Comparison of ENCODE assay signal across 10 mouse cellular contexts in genomic region chr15:31226464-31226863, GRCm38 (mm10). TPM values are rescaled to one million over a fixed set of nuclear protein-coding genes. Genes with fewer than 3 reads are reported as not detected.
DNase-seq lines count a peak whose midpoint lies in the region; ATAC-seq and TF ChIP-seq lines count a peak whose summit lies in the region.
"Had no signal": no experiment of that assay in that cellular context is flagged by ENCODE, and none has a peak within 500 bp of the region (broad histone marks: within the 10 kb centered on the region; RNA-seq: fewer than 3 reads in every experiment).

No protein-coding gene starts in this region.

- no peak for DNase-seq in kidney, postnatal 0 days (ENCODE audit: low spot score)
- no peak for DNase-seq in kidney, adult 11 months
- DNase-seq in embryonic facial prominence, embryonic 14.5 days (ENCODE audit: low spot score) = no peak
- DNase-seq in spleen, postnatal 10 days (ENCODE audit: low spot score in 2 of 2) = no peak
- DNase-seq: cerebellum, adult 11-12 months; heart, adult 18-20 months had no signal

- H3K27ac ChIP-seq in kidney, postnatal 0 days = no peak overlapping the region
- no peak overlapping the region for H3K27ac ChIP-seq in embryonic facial prominence, embryonic 14.5 days (replicated peaks; ENCODE audit: low read depth, low read length)
- H3K27ac ChIP-seq: midbrain, embryonic 13.5 days had no signal

- 0 out of 2 replicates have a peak overlapping the region, but pooled peaks have one; percentile 13 for H3K4me2 ChIP-seq in kidney, postnatal 0 days (ENCODE audit: low read length)
- peak overlapping the region; percentile 12; the same call in 1 of the 2 replicates for H3K4me2 ChIP-seq in embryonic facial prominence, embryonic 14.5 days (ENCODE audit: low read depth, low read length)
- H3K4me2 ChIP-seq: midbrain, embryonic 13.5 days had no signal

- no peak for ATAC-seq in kidney, postnatal 0 days (replicated peaks; ENCODE audit: low FRiP score, low read depth)
- ATAC-seq in embryonic facial prominence, embryonic 14.5 days (ENCODE audit: low read depth) = no peak
- ATAC-seq in megakaryocyte progenitor cell, adult 5-6 weeks (replicated peaks; ENCODE audit: poor library complexity) = peak; percentile 33
- ATAC-seq in cerebellum, adult (ENCODE audit: insufficient number of reproducible peaks, low FRiP score, low TSS enrichment) = no peak
- ATAC-seq: midbrain, embryonic 13.5 days had no signal

- peaks cover 70% of the 10 kb centered on the region for H3K79me2 ChIP-seq in C2C12 (ENCODE audit: control insufficient read depth, insufficient read depth)

- H3K4me3 ChIP-seq in kidney, postnatal 0 days (replicated peaks; ENCODE audit: low read depth, low read length) = no peak overlapping the region
- H3K4me3 ChIP-seq in C2C12 (ENCODE audit: insufficient read depth, poor library complexity, severe bottlenecking) = no peak overlapping the region
- no peak overlapping the region for H3K4me3 ChIP-seq in embryonic facial prominence, embryonic 14.5 days (ENCODE audit: low read depth, low read length)
- H3K4me3 ChIP-seq: midbrain, embryonic 13.5 days had no signal

- H3ac ChIP-seq in C2C12 (ENCODE audit: control insufficient read depth, insufficient read length, low read depth) = no peak overlapping the region

- H3K9me3 ChIP-seq in kidney, postnatal 0 days (replicated peaks; ENCODE audit: low read length) = no peaks in the 10 kb centered on the region
- H3K9me3 ChIP-seq in embryonic facial prominence, embryonic 14.5 days (ENCODE audit: control insufficient read depth, low read length) = no peaks in the 10 kb centered on the region
- H3K9me3 ChIP-seq: midbrain, embryonic 13.5 days had no signal

- H3K9ac ChIP-seq in kidney, postnatal 0 days (ENCODE audit: low read depth, low read length) = no peak overlapping the region
- no peak overlapping the region for H3K9ac ChIP-seq in embryonic facial prominence, embryonic 14.5 days (ENCODE audit: low read depth, low read length)
- H3K9ac ChIP-seq: midbrain, embryonic 13.5 days had no signal

- H3K36me3 ChIP-seq in kidney, postnatal 0 days (ENCODE audit: insufficient read depth, low read length) = no peaks in the 10 kb centered on the region
- H3K36me3 ChIP-seq in C2C12 (ENCODE audit: control insufficient read depth, insufficient read depth) = peaks cover 30% of the 10 kb centered on the region
- peaks cover 5% of the 10 kb centered on the region; the same call in 1 of the 2 replicates for H3K36me3 ChIP-seq in embryonic facial prominence, embryonic 14.5 days (ENCODE audit: control insufficient read depth, insufficient read depth, low read length)
- H3K36me3 ChIP-seq: midbrain, embryonic 13.5 days had no signal

- TF ChIP-seq CTCF in kidney, postnatal 0 days (IDR thresholded peaks at IDR 0.05; ENCODE audit: low read depth) = peak; percentile 36; the same call in 1 of the 2 replicates
- TF ChIP-seq CTCF in C2C12 (IDR thresholded peaks at IDR 0.05; ENCODE audit: control insufficient read depth, insufficient read depth, insufficient read length) = no peak

- H3K79me3 ChIP-seq in C2C12 (ENCODE audit: low read depth) = peaks cover 54% of the 10 kb centered on the region

- 0 out of 2 replicates have a peak, but pooled peaks cover 3% of the 10 kb centered on the region for H3K4me1 ChIP-seq in kidney, postnatal 0 days (replicated peaks; ENCODE audit: insufficient read depth, low read length)
- peaks cover 9% of the 10 kb centered on the region for H3K4me1 ChIP-seq in embryonic facial prominence, embryonic 14.5 days (ENCODE audit: control insufficient read depth, insufficient read depth, low read length)

- H3K27me3 ChIP-seq in kidney, postnatal 0 days (ENCODE audit: insufficient read depth, low read length) = no peaks in the 10 kb centered on the region
- no peaks in the 10 kb centered on the region for H3K27me3 ChIP-seq in C2C12 (ENCODE audit: control insufficient read depth, insufficient read depth, insufficient read length)
- H3K27me3 ChIP-seq in embryonic facial prominence, embryonic 14.5 days (replicated peaks; ENCODE audit: control insufficient read depth, insufficient read depth, low read length) = no peaks in the 10 kb centered on the region
- H3K27me3 ChIP-seq: midbrain, embryonic 13.5 days had no signal

- WGBS in kidney, postnatal 0 days = 72% methylated on average over 6 of the region's 6 CpGs
- 69% methylated on average over 6 of the region's 6 CpGs for WGBS in embryonic facial prominence, embryonic 14.5 days

TF ChIP-seq in C2C12, 6 proteins besides CTCF, POLR2A, EP300 and RAD21:
- TF ChIP-seq FOSL1 (IDR thresholded peaks at IDR 0.05; ENCODE audit: insufficient read depth, low read length, poor library complexity, severe bottlenecking) (no peak), USF1 (IDR thresholded peaks at IDR 0.05; ENCODE audit: low read depth) (peak; percentile 22)
TF ChIP-seq in C2C12: peak in this region for 1.

RNA-seq across cellular contexts. Expression of gene Dap, which starts 2.4 kb away (rescaled TPM):
- 127 and 131 TPM in 2 replicates for polyA plus RNA-seq in kidney, postnatal 0 days (2015; fragmentation: Nextera tagmentation; extraction: Ambion mirVana)
- 566 TPM for polyA plus RNA-seq in C2C12 (2012; fragmentation: generic; extraction: Trizol)
- polyA plus RNA-seq in embryonic facial prominence, embryonic 14.5 days (2014; fragmentation: Nextera tagmentation; extraction: Ambion mirVana) = 120 and 132 TPM in 2 replicates
- 98.8 and 118 TPM in 2 replicates for total RNA-seq in megakaryocyte progenitor cell, adult 5-6 weeks (2015)
- total RNA-seq in megakaryocyte progenitor cell, adult 5-6 weeks (2017) = 82.2 and 87.6 TPM in 2 replicates
